Mouse (Mus musculus) T-helper 2 cell (primary cell): ENCODE measurements around the gene Pdx1.

Experiments
- in situ Hi-C: fragments of 300-600 bp; cut with MboI, MseI; formaldehyde crosslinking; loops from one replicate; pipeline ENCODE4 v1.15.1; 2025; ENCODE audit warnings: high pct_unique_total_duplicates

The Pdx1 gene

DNA sequence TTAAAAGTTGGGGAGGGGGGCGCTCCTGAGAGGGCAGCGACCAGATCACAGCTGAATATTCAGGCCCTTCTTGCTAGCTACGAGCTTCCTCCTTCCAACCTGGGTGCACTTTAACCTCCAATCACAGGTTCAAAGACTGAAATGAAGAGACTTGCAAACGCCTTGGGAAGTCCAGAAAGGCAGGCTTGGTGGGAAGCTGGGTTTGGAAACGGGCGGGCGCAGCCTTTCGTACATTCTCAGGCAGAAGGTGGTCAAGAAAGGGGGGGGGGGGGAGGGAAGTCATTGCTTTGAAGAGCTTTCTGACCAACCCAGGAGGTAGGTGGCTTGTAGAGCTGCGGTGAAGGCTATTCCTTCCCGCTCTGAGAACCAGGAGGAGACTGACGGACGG is 37.6 kb downstream of the Pdx1 start:
- in situ Hi-C loops = loop anchor here (10.0 kb wide), 1 partner anchor 603 kb away; no protein-coding TSS in a partner anchor

DNA sequence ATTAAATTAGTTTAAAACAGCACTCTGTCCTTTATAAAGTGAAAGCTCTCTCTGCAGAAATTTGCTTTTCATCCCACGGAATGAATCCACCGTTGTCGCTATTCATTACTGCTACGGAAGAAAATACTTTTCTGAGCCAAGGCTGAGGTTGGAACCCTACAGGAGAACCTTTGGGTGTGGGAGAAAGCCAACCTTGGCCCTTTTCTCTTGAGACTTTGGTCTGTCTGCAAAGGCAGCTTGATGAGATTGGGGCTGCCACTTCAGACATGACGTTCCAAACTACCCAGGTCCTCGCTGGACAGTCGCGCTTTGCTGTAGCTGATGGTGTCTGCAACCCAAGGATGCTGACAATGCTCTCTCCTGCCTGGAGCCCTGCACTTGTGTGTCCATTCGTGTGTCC is 38.7 kb downstream of the Pdx1 start:
- in situ Hi-C loops = loop anchor here (10.0 kb wide), 1 partner anchor 604 kb away; no protein-coding TSS in a partner anchor

DNA sequence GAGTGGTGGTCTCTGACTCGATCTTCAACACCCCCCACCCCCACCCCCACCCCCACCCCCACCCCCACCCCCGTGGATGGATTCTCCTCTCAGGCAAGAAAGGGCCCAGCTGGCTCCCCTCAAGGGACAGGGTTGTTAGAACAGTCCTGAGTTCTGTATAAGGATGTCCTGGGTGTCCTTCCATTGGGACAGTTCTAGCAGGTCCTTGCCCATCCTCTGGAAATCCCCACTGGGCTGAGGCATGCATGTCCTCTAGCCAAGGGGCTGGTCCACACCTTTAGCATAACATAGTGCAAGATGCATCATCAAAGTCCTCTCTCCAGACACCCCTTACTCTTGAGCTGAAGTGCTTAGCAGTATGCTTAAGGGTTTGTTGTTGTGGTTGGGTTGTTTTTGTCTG is 40.0 kb downstream of the Pdx1 start:
- in situ Hi-C loops = loop anchor here (10.0 kb wide), 1 partner anchor 605 kb away; no protein-coding TSS in a partner anchor

DNA sequence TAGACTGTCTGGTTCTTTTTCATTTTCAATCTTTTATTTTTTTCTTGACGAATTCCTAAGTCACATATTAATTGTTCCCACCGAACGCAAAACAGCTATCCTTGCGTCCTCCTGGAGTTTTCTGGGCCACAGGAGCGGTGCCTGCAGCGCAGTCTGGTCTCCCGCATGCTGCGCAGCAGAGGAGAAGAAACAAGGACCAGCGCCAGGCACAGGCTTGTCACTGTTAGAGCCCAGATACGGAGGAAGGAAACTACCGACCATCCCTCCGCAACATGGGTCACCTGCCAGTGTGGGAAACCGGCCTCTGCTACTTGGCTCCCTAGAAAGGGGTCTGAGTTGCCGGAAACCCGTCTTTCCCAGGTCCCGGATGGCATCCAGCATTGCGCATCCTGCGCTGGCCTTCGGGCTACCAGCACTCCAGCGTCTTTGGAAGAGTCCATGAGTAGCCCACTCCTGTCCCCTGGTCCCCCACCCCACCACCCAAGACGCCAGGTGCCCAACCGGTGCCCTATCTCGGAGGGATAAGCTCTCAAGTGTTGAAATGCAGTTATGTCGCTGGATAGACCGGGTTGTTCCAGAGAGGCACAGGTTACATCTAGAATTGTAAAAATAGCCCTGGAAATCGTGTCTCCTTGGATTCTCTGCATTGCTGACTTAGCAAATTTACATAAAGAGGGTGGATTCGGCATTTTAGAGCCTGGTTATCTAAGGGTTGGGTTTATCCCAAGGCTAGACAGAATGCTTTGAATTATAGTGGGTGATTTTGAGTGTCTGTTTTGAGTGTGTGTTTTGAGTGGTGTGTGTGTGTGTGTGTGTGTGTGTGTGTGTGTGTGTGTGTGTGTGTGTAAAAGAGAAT is 43.3 kb downstream of the Pdx1 start:
- in situ Hi-C loops = no loop called here

DNA sequence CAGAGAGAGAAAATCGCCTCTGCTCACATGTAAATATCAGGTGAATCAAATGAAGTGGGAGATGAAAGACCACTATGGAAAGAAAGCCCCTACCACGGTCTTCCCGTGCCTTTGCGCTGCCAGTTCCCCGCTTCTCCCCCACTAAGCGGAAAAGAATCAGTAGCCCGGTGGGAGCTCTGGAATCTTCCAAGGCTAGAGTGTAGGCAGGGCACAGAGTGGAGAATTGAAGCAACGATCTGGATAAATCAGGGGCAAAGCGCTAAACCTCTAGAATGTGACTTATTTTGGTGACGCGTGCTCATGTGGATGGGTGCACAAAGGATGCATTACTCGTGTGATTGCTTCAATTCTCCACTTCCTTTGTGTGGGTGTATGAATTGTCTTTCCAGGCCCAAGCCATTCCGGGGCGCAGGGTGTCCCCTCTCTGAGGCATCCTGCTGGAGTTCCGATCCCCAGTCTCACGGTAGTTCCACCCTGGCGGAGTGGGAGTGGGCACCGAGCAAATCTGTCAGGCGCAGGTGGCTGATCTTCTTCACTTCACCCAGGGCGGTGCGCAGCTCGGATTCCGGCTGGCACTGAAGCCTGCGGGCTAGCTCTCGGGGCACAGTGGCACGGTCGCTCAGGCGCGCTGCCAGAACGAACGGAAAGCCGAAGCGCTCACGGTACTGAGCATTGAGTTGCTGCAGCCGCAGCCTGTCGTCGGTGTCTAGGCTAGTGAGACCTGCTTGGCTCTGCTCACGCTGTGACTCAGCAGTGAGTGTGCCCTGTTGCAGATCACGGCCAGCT is 45.1 kb downstream of the Pdx1 start:
- in situ Hi-C loops = no loop called here

DNA sequence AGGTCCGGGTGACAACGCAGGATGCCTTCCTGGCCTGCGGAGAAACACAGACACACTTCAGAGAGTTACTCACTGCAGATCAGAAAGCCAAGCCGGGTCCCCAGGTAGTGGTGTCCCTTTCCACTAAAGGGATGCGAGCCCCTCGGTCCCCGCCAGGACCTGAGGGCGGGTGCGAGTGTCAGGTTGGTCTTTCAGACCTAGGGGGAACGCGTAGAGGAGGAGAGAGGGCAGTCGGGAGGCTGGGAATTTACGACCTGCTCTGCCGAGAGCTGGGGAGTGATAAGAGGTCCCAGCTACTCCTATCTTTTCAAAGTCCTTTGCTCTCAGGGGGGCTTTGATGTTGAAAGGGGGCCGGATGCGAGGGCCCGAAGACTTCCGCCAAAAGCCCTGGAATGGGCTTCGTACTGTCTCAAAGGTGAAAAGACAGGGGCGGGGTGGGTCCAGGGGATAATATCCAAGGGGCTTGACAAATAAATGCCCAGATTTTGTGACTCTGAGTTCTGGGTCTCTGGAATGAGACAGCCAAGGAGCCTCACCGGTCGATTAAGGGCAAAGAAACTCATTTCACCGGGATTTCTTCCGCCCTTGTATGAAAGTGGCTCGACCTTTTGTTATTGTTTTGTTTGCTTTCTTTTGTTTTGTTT is 45.8 kb downstream of the Pdx1 start:
- in situ Hi-C loops = no loop called here

DNA sequence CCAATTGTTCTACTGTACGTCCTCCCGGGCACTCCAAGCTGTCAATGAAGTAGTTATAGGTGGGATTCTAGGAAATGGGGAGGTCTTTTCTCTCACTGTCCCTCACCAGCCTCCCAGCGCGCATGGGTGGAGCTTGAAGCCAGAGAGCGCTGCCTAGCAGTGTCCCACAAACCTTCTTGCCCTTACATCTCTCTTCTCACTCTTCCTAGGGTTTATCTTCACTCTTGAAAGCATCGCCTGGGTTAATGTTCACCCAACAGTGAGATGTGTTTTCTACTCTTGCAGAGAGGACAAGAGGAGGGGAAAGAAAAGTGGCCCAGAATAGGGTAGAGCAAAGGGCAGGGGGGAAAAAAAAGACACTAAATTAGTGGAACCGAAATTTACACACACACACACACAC is 47.6 kb downstream of the Pdx1 start:
- in situ Hi-C loops = no loop called here

DNA sequence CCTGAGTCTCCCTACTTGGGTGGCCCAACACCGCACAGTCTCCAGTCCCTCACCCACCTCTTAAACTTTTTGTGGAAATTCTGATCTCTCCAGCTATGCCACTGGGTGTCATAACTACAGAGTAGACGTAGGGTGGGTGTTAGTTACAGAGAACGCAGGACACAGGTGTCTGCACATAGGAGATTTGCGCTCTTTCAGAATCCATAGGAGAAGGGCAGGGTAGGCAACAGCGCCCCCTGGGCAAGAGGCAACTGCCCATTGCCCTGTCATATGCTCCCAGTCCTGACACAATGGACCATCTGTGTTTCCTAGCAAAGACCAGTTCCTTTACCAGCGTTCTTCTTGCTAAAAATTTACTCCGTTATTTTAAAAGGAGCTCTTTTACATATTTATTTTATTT is 48.2 kb downstream of the Pdx1 start:
- in situ Hi-C loops = no loop called here

DNA sequence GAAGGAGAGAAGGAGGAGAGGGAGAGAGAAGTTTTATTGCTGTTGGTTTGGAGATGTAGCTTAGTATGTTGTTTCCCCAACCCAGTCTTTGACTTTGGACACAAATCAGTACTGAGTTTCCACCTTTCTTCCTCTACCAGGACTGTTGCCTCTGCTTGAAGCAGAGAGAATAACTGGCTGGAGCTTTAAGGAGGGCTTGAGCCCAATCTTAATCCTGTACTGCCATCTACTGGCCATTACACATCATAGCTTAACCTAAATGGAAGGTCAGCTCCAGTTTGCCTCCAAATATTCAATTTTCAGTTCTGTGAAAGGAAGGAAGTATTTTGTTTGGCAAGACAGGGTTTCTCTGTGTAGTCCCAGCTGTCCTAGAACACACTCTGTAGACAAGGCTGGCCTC is 49.9 kb downstream of the Pdx1 start:
- in situ Hi-C loops = loop anchor here (5.0 to 10.0 kb wide), 2 partner anchors 382 to 405 kb away; no protein-coding TSS in a partner anchor

DNA sequence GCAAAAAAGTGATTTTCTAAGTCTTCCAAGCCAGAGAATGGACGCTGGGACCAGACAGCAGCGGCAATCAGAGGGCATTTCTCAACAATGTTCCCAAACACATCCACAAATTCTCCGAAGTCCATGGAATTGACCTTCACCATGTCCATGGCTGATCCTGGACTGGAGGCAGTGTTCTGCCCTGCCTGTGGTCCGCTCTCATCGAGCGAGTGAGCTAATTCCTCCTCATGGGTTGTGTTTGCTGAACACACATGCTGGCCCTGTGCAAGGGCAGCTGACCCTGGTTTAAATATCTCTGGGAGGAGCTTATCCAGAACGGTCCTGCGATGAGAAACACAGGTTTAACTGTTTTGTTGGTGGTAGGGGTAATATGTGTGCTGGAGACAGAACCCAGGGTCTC is 52.4 kb downstream of the Pdx1 start, which contains the start of gene Urad:
Urad (minus strand) TSS at position 258 of the 400 bp plus-strand sequence.
- in situ Hi-C loops = loop anchor here (5.0 to 10.0 kb wide), 2 partner anchors 385 to 407 kb away; no protein-coding TSS in a partner anchor

DNA sequence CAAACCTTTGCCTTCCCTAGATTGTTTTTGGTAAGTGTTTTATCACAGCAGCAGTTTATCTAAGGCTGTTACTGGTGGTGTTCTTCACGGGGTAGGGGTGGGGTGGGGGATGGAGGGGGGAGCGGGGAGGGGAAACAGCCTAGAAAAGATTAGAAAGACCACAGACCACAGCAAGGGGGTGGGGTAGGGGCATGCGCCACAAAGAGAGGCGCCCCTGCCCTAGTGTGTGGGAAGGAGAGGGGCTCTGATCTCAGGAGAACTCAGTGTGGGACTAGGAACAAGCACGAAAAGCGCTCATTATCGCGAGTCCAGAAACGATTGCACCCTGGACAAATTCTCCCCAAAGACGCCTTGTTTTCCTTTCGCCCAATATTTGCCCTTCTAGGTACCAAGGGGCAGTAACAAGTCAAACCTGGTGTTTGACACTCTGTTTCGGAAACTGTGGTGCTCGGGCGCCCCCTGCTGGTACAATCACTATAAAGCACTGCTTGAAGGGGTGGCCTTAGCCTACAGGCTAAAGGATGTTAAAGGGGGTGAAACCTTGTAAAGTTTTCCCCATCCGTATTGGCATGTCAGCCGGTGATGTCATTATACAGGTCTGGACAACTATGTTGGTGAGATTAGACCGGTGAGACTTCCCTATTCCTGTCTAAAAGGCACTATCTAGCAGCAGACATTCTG is 53.6 kb downstream of the Pdx1 start:
- in situ Hi-C loops = loop anchor here (5.0 to 10.0 kb wide), 2 partner anchors 386 to 409 kb away; no protein-coding TSS in a partner anchor
